Mouse (Mus musculus): Measurements from ENCODE around the gene Psmb1.
"Not testable (repeated sequence)": the region's sequence is repeated elsewhere in the genome, so short reads cannot be mapped to it uniquely, and the experiment has no call there.

Psmb1 gene

GRCm38 (mm10) chr17:15459761-15460160, 39.8 kb downstream of the Psmb1 start:
- DNase-seq (ENCODE audit: low spot score), result no peak

GRCm38 (mm10) chr17:15456595-15456994, 43.0 kb downstream of the Psmb1 start:
- DNase-seq (ENCODE audit: low spot score), result no peak

- DNase-seq (ENCODE audit: low spot score), result no peak
These were observed 44.3 kb downstream of the Psmb1 start for GRCm38 (mm10) chr17:15455203-15455602.

GRCm38 (mm10) chr17:15449606-15450005, 49.9 kb downstream of the Psmb1 start:
- DNase-seq (ENCODE audit: low spot score), result no peak

- not testable (repeated sequence) for DNase-seq (ENCODE audit: low spot score)
These were observed 50.4 kb downstream of the Psmb1 start for GRCm38 (mm10) chr17:15449144-15449543.

- no peak for DNase-seq (ENCODE audit: low spot score)
These were observed 51.7 kb downstream of the Psmb1 start for GRCm38 (mm10) chr17:15447831-15448230.

- DNase-seq (ENCODE audit: low spot score), result no peak
These were observed 54.1 kb downstream of the Psmb1 start for GRCm38 (mm10) chr17:15445421-15445820.

- DNase-seq (ENCODE audit: low spot score), result peak; percentile 37
These were observed 59.0 kb downstream of the Psmb1 start for GRCm38 (mm10) chr17:15440463-15441121.

- DNase-seq (ENCODE audit: low spot score), result no peak
These were observed 59.5 kb downstream of the Psmb1 start for GRCm38 (mm10) chr17:15440067-15440462.

GRCm38 (mm10) chr17:15434748-15435147, 64.8 kb downstream of the Psmb1 start:
- DNase-seq (ENCODE audit: low spot score), result no peak

- DNase-seq (ENCODE audit: low spot score), result no peak
These were observed 67.5 kb downstream of the Psmb1 start for GRCm38 (mm10) chr17:15432036-15432435.

- DNase-seq (ENCODE audit: low spot score), result no peak
These were observed 68.0 kb downstream of the Psmb1 start for GRCm38 (mm10) chr17:15431551-15431950.

- no peak for DNase-seq (ENCODE audit: low spot score)
These were observed 68.5 kb downstream of the Psmb1 start for GRCm38 (mm10) chr17:15431021-15431514.

- no peak for DNase-seq (ENCODE audit: low spot score)
These were observed 69.6 kb downstream of the Psmb1 start for GRCm38 (mm10) chr17:15429937-15430336.

- DNase-seq (ENCODE audit: low spot score), result no peak
These were observed 70.1 kb downstream of the Psmb1 start for GRCm38 (mm10) chr17:15429451-15429850.

GRCm38 (mm10) chr17:15425931-15426330, 73.6 kb downstream of the Psmb1 start:
- DNase-seq (ENCODE audit: low spot score), result no peak

All from layer of hippocampus, adult 9-10 months (tissue).